Mouse (Mus musculus): ENCODE results near the gene 1700008O03Rik. TPM values are rescaled to one million over a fixed set of nuclear protein-coding genes. Genes with fewer than 3 reads are reported as not detected.
A peak's percentile ranks its signal among the peaks of the same experiment; 100 is the strongest.

Gene 1700008O03Rik
- polyA plus RNA-seq, 1 experiment from 2014 or later = 0.83 TPM

- DNase-seq (ENCODE audit: low spot score) = no peak
- WGBS = 78% methylated on average over 6 of the region's 6 CpGs
- peaks cover 8% of the 10 kb centered on the region; the same call in 1 of the 2 replicates for H3K27me3 ChIP-seq (ENCODE audit: insufficient read depth, poor library complexity, severe bottlenecking)
- no peak overlapping the region for H3K4me3 ChIP-seq
- H3K27ac ChIP-seq = no peak overlapping the region
- H3K9me3 ChIP-seq = no peaks in the 10 kb centered on the region
- H3K4me1 ChIP-seq = peaks cover 14% of the 10 kb centered on the region
- H3K36me3 ChIP-seq = no peaks in the 10 kb centered on the region
These were observed 16.1 kb upstream of the 1700008O03Rik start for GRCm38 (mm10) chr7:44401673-44402072.

DNA sequence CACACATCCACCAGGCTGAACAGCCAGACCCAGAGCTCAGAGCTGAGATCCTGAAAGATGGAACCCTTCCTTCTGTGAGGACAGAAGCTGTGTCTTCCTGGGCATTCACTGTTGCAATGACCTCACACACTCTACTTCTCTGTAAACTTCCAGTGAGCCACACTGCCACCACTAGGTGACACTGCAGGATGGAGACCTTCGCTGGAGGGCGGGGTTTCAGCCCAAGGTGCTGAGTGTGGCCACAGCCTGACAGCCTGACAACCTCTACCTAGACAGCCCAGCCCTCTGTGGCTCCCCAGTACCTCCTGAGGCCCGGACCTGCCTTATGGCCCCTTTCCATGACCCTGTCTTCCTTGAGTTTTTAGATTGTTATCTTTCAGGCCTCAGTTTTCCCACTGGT lies 12.9 kb upstream of the 1700008O03Rik start:
- DNase-seq (ENCODE audit: low spot score) = peak; percentile 92
- H3K4me1 ChIP-seq = peaks cover 17% of the 10 kb centered on the region
- H3K27ac ChIP-seq = 0 out of 2 replicates have a peak overlapping the region, but pooled peaks have one; percentile 38
- H3K27me3 ChIP-seq (ENCODE audit: insufficient read depth, poor library complexity, severe bottlenecking) = 0 out of 2 replicates have a peak, but pooled peaks cover 26% of the 10 kb centered on the region
- no peak overlapping the region for H3K4me3 ChIP-seq
- H3K36me3 ChIP-seq = no peaks in the 10 kb centered on the region
- 1% methylated on average over 3 of the region's 3 CpGs for WGBS
- no peaks in the 10 kb centered on the region for H3K9me3 ChIP-seq

DNA sequence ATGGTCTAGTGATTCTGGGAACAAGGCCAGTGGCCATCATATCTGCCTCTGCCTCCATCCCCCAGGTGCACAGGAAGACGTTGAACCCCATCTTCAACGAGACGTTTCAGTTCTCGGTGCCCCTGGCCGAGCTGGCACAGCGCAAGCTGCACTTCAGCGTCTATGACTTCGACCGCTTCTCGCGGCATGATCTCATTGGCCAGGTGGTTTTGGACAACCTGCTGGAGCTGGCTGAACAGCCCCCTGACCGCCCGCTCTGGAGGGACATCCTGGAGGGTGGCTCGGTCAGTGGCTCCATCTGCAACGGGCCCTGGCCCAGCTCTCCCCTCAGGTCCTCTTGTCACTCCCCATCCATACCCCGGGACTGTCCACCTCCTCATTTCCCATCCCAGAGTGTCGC lies 7.7 kb upstream of the 1700008O03Rik start:
- Histone ChIP-seq H3K9me3 (no peaks in the 10 kb centered on the region), H3K27me3 (ENCODE audit: insufficient read depth, poor library complexity, severe bottlenecking) (peaks cover 53% of the 10 kb centered on the region; the same call in 1 of the 2 replicates), H3K4me1 (0 out of 2 replicates have a peak, but pooled peaks cover 3% of the 10 kb centered on the region), H3K27ac (no peak overlapping the region), H3K4me3 (no peak overlapping the region), H3K36me3 (no peaks in the 10 kb centered on the region)
- no peak for DNase-seq (ENCODE audit: low spot score)
- WGBS = 82% methylated on average over 17 of the region's 17 CpGs

DNA sequence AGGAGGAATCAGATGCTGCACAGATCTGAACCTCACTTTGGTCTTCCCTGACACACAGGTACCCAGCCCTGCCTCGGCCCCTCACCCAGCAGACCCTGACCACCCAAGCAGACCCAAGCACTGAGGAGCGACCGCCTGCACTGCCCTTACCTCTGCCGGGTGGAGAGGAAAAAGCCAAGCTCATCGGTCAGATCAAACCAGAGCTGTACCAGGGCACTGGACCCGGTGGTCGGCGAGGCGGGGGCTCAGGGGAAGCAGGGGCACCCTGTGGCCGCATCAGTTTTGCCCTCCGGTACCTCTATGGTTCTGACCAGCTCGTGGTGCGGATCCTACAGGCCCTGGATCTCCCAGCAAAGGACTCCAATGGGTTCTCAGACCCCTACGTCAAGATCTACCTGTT lies 6.7 kb upstream of the 1700008O03Rik start:
- Histone ChIP-seq H3K4me3 (no peak overlapping the region), H3K9me3 (no peaks in the 10 kb centered on the region), H3K27me3 (ENCODE audit: insufficient read depth, poor library complexity, severe bottlenecking) (peaks cover 62% of the 10 kb centered on the region), H3K36me3 (no peaks in the 10 kb centered on the region), H3K4me1 (0 out of 2 replicates have a peak, but pooled peaks cover 3% of the 10 kb centered on the region), H3K27ac (no peak overlapping the region)
- WGBS = 86% methylated on average over 14 of the region's 14 CpGs
- no peak for DNase-seq (ENCODE audit: low spot score)

- H3K36me3 ChIP-seq = no peaks in the 10 kb centered on the region
- no peaks in the 10 kb centered on the region for H3K9me3 ChIP-seq
- H3K4me1 ChIP-seq = 0 out of 2 replicates have a peak, but pooled peaks cover 3% of the 10 kb centered on the region
- DNase-seq (ENCODE audit: low spot score) = no peak
- peaks cover 66% of the 10 kb centered on the region for H3K27me3 ChIP-seq (ENCODE audit: insufficient read depth, poor library complexity, severe bottlenecking)
- no peak overlapping the region for H3K4me3 ChIP-seq
- WGBS = 76% methylated on average over 4 of the region's 4 CpGs
- no peak overlapping the region for H3K27ac ChIP-seq
These were observed 6.2 kb upstream of the 1700008O03Rik start for GRCm38 (mm10) chr7:44391831-44392230.

GRCm38 (mm10) chr7:44384716-44385059 lies 932 bp downstream of the 1700008O03Rik start:
- peak overlapping the region; percentile 64 for H3K4me3 ChIP-seq
- H3K27ac ChIP-seq = no peak overlapping the region
- no peaks in the 10 kb centered on the region for H3K36me3 ChIP-seq
- DNase-seq (ENCODE audit: low spot score) = no peak
- H3K4me1 ChIP-seq = peaks cover 11% of the 10 kb centered on the region
- WGBS = under 1% methylated on average over 17 of the region's 17 CpGs
- no peaks in the 10 kb centered on the region for H3K9me3 ChIP-seq
- peaks cover 71% of the 10 kb centered on the region for H3K27me3 ChIP-seq (ENCODE audit: insufficient read depth, poor library complexity, severe bottlenecking)

DNA sequence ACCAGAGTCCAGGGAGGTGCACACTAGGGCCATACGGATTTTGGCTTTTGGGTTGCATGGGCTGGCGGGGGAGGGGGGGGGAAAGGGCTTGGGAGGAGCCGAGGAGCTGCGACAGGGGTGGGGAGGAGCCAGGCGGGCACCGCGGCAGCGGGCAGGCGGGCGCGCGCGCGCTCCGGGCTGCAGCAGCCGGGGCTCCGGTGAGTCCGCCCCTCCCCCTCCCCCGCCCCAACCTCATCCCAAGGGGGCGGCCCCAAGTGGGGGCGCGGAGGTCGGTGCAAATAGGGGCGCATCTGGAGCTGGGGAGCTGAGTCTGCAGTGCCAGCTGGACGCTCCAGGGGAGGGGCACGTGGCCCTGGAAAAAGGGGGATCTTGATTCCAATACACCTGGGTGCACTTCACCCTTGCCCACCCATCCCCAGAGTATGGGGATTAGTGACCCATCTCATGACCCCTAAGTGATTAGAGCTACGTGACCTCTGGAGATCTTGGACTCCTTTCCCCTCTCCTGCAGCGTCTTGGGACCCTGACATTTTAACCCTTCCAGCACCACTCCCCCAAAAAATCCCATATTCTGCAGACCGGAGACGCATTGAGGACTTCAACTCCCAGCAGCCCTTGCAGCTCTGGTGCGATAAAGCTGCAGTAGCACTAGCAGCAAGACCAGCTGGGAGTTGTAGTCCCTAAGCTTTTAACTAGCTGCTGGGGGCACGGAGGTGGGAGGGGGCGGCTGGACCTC lies 1.5 kb downstream of the 1700008O03Rik start, which contains the start of gene Syt3:
Syt3 (plus strand) TSS at position 123 of the 736 bp plus-strand sequence.
- H3K4me1 ChIP-seq = peaks cover 11% of the 10 kb centered on the region
- no peak for DNase-seq (ENCODE audit: low spot score)
- WGBS = 1% methylated on average over 33 of the region's 33 CpGs
- peak within 1 kb of the TSS; percentile 64 for H3K4me3 ChIP-seq
- peaks cover 68% of the 10 kb centered on the region for H3K27me3 ChIP-seq (ENCODE audit: insufficient read depth, poor library complexity, severe bottlenecking)
- H3K36me3 ChIP-seq = no peaks in the 10 kb centered on the region
- H3K9me3 ChIP-seq = no peaks in the 10 kb centered on the region
- no peak within 1 kb of the TSS for H3K27ac ChIP-seq

DNA sequence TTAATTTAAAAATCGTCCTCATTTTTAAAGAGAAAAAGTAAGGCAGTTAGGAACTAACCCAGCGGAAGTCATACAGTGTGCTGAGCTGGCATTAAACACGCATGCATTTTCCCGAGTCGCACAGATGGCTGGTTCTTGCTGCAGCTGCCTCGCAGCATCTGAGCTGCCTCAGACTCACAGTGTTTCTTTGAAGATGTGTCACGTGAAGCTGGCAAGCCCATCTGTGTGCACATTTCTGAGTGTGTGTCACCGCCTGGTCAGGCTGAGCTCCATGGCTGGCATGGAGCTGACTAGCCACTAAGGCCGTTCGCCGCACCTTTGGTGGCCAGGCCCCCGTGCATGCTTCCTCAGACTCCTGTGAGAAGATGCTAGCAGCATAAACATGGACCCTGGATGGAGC lies 3.1 kb downstream of the 1700008O03Rik start:
- Histone ChIP-seq H3K9me3 (no peaks in the 10 kb centered on the region), H3K4me1 (peaks cover 17% of the 10 kb centered on the region), H3K36me3 (no peaks in the 10 kb centered on the region), H3K4me3 (no peak overlapping the region), H3K27ac (no peak overlapping the region), H3K27me3 (ENCODE audit: insufficient read depth, poor library complexity, severe bottlenecking) (peaks cover 61% of the 10 kb centered on the region)
- DNase-seq (ENCODE audit: low spot score) = no peak
- WGBS = 75% methylated on average over 12 of the region's 12 CpGs

DNA sequence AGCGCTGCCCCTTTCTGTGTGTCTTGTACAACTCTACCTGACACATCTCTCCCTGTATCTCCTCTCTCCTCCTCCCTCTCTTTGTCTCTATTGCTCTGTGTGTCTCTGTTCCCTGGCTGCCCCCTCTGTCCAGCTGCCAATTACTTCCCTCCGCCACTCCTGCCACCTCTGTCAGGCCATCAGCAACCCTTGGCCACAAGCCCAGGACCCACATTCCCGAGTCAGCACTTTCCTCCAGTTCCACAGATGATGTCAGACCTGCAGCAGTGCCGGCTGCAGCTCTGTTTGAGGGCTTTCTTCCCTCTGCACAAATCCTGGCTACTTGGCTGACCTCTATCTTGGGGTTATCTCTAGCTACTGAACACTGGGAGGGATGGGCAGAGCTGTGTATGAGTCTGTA lies 7.3 kb downstream of the 1700008O03Rik start:
- Histone ChIP-seq H3K27ac (no peak overlapping the region), H3K27me3 (ENCODE audit: insufficient read depth, poor library complexity, severe bottlenecking) (peaks cover 23% of the 10 kb centered on the region), H3K9me3 (no peaks in the 10 kb centered on the region), H3K4me1 (peaks cover 19% of the 10 kb centered on the region), H3K4me3 (no peak overlapping the region), H3K36me3 (no peaks in the 10 kb centered on the region)
- no peak for DNase-seq (ENCODE audit: low spot score)
- WGBS = 40% methylated on average over 4 of the region's 4 CpGs

DNA sequence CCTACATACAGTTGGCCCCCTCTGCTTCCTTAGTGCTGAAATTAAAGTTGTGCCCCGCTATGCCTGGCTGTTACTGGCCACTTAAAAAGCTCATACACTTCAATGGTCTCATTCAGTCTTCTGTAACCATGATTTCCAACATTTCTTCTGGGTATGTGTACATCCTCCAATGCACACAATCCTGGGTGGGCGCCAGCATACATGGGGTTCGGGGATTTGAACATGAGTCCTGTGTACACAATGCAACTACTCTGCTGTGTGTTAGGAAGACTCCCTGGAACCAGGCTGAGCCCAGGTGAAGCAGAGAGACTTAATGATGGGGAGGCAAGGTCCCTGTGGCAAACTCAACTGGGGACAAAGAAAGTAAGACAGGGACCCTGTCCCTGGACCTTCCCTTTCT lies 9.8 kb downstream of the 1700008O03Rik start:
- Histone ChIP-seq H3K36me3 (no peaks in the 10 kb centered on the region), H3K27ac (no peak overlapping the region), H3K9me3 (no peaks in the 10 kb centered on the region), H3K4me1 (peaks cover 21% of the 10 kb centered on the region), H3K4me3 (no peak overlapping the region), H3K27me3 (ENCODE audit: insufficient read depth, poor library complexity, severe bottlenecking) (0 out of 2 replicates have a peak, but pooled peaks cover 4% of the 10 kb centered on the region)
- 67% methylated on average over 3 of the region's 3 CpGs for WGBS
- no peak for DNase-seq (ENCODE audit: low spot score)

GRCm38 (mm10) chr7:44375207-44375606 lies 10.4 kb downstream of the 1700008O03Rik start:
- no peaks in the 10 kb centered on the region for H3K9me3 ChIP-seq
- WGBS = 8% methylated on average over 10 of the region's 10 CpGs
- peak overlapping the region; percentile 86; the same call in 1 of the 2 replicates for H3K27ac ChIP-seq
- H3K27me3 ChIP-seq (ENCODE audit: insufficient read depth, poor library complexity, severe bottlenecking) = 0 out of 2 replicates have a peak, but pooled peaks cover 4% of the 10 kb centered on the region
- H3K4me3 ChIP-seq = peak overlapping the region; percentile 69
- peaks cover 21% of the 10 kb centered on the region for H3K4me1 ChIP-seq
- H3K36me3 ChIP-seq = no peaks in the 10 kb centered on the region
- no peak for DNase-seq (ENCODE audit: low spot score)

DNA sequence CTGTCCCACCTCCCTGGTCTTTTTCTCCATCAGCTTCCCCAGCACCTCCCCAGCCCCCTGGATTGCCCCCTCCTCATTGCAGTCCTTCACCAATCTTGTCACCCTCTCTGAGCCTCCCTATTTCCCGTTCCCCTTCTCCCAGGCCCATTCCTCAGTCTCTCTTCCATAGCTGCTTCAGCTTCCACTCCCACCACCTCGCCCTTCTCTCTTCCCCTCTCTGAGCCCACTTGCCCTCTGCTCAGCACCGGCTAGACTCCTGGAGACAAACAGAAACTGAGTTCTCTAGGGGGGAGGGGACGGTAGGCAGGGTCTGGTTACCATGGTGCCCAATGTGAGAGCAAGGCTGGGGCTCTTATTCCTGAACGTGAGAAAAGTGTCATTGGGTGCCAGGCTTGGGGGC lies 10.9 kb downstream of the 1700008O03Rik start:
- H3K27me3 ChIP-seq (ENCODE audit: insufficient read depth, poor library complexity, severe bottlenecking) = 0 out of 2 replicates have a peak, but pooled peaks cover 4% of the 10 kb centered on the region
- peak overlapping the region; percentile 69 for H3K4me3 ChIP-seq
- 3% methylated on average over 5 of the region's 5 CpGs for WGBS
- peak overlapping the region; percentile 86 for H3K27ac ChIP-seq
- peaks cover 21% of the 10 kb centered on the region for H3K4me1 ChIP-seq
- DNase-seq (ENCODE audit: low spot score) = no peak
- H3K9me3 ChIP-seq = no peaks in the 10 kb centered on the region
- H3K36me3 ChIP-seq = no peaks in the 10 kb centered on the region

DNA sequence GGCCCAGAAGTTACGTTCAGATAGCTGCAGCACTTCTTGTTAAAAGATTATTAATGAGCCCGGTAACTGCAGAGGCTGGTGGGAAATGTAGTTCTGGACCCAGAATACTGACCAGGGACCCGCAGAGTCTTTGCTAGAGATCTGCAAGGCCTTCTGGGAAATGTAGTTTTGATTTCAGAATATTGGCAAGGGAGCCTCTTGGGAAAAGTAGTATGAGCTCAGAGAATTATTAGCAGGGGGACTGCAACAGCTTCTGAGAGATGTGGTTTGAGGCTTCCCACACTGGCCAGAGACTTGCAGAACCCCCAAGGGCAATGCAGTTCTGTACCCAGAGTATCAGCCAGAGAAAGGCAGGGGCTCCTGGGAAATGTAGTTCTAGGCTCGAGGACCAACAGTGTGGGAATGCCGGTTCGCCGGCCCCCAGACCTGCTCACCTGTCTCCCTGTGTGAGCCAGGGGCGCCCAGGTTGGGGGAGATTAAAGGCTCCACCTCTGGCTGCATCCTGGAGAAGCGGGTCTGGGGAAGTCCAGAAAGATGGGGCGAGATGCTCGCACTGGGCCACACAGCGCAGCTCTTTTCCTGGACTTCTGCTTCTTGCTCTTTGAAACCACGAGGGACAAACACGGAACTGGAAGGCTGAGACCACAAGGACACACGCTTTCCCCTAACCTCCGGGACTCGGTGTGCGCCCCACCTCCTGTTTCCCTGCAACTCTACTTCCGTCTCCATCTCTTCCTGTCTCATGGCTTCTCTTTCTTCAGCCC lies 11.5 kb downstream of the 1700008O03Rik start:
- no peaks in the 10 kb centered on the region for H3K36me3 ChIP-seq
- under 1% methylated on average over 19 of the region's 19 CpGs for WGBS
- no peaks in the 10 kb centered on the region for H3K9me3 ChIP-seq
- DNase-seq (ENCODE audit: low spot score) = peak; percentile 95
- peak overlapping the region; percentile 69 for H3K4me3 ChIP-seq
- H3K27me3 ChIP-seq (ENCODE audit: insufficient read depth, poor library complexity, severe bottlenecking) = 0 out of 2 replicates have a peak, but pooled peaks cover 4% of the 10 kb centered on the region
- H3K27ac ChIP-seq = peak overlapping the region; percentile 86
- peaks cover 21% of the 10 kb centered on the region for H3K4me1 ChIP-seq
